Mouse (Mus musculus): ENCODE data around the gene Gm10553. TPM values are rescaled to one million over a fixed set of nuclear protein-coding genes. Genes with fewer than 3 reads are reported as not detected.
"Not testable (repeated sequence)": the region's sequence is repeated elsewhere in the genome, so short reads cannot be mapped to it uniquely, and the experiment has no call there.

The Gm10553 gene
- total and polyA plus RNA-seq, 3 experiments: not detected

DNA sequence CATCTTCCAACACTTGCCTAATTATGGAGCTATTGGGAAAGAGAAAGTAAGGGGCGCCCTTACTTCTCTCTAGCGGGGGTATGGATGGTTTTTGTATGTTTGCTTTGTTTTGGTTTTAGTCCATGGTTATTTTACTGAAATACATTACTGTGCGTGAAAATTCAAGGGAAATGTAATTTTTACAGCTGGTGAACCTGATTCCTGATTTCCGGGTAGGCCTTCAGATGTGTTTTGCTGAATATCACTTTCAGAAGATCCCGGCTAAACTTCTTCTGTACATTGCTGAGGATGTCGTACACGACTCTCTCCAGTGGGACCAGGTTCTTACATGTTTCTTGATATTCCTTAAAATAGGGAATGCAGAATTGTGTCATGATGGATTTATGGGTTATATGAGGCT lies 12.3 kb downstream of the Gm10553 start:
- not testable (repeated sequence) for H3K4me3 ChIP-seq (ENCODE audit: control insufficient read depth in 1 of 2, insufficient read depth in 1 of 2, low read depth in 2 of 2, low read length in 2 of 2); H3K79me2 ChIP-seq (ENCODE audit: control insufficient read depth, insufficient read depth, low read length, poor library complexity); H3K36me3 ChIP-seq (ENCODE audit: control insufficient read depth in 1 of 2, insufficient read depth in 2 of 2, low read length in 2 of 2); DNase-seq (ENCODE audit: low read depth, low spot score); H3K9ac ChIP-seq (ENCODE audit: control insufficient read depth, low read depth, low read length, poor library complexity, severe bottlenecking); H3K9me3 ChIP-seq (replicated peaks; ENCODE audit: insufficient read depth, low read length); H3K27ac ChIP-seq (ENCODE audit: control insufficient read depth, low read depth, low read length); H3K27me3 ChIP-seq (ENCODE audit: control insufficient read depth in 1 of 2, insufficient read depth in 2 of 2, low read length in 2 of 2); H3K4me1 ChIP-seq (ENCODE audit: control insufficient read depth in 1 of 2, insufficient read depth in 2 of 2, low read length in 2 of 2)

- not testable (repeated sequence) for H3K4me3 ChIP-seq (ENCODE audit: control insufficient read depth in 1 of 2, insufficient read depth in 1 of 2, low read depth in 2 of 2, low read length in 2 of 2)
Observed at GRCm38 (mm10) chr1:85112889-85113288, 12.9 kb downstream of the Gm10553 start.

GRCm38 (mm10) chr1:85114078-85114477 lies 14.1 kb downstream of the Gm10553 start:
- H3K9me3 ChIP-seq (replicated peaks; ENCODE audit: insufficient read depth, low read length); H3K4me1 ChIP-seq (ENCODE audit: control insufficient read depth in 1 of 2, insufficient read depth in 2 of 2, low read length in 2 of 2); H3K27me3 ChIP-seq (ENCODE audit: control insufficient read depth in 1 of 2, insufficient read depth in 2 of 2, low read length in 2 of 2); H3K36me3 ChIP-seq (ENCODE audit: control insufficient read depth in 1 of 2, insufficient read depth in 2 of 2, low read length in 2 of 2); H3K27ac ChIP-seq (ENCODE audit: control insufficient read depth, low read depth, low read length); H3K79me2 ChIP-seq (ENCODE audit: control insufficient read depth, insufficient read depth, low read length, poor library complexity); H3K9ac ChIP-seq (ENCODE audit: control insufficient read depth, low read depth, low read length, poor library complexity, severe bottlenecking); DNase-seq (ENCODE audit: low read depth, low spot score); H3K4me3 ChIP-seq (ENCODE audit: control insufficient read depth in 1 of 2, insufficient read depth in 1 of 2, low read depth in 2 of 2, low read length in 2 of 2): not testable (repeated sequence)

More at GRCm38 (mm10) chr1:85112889-85113288, 12.9 kb downstream of the Gm10553 start:
- H3K4me1 ChIP-seq (ENCODE audit: control insufficient read depth in 1 of 2, insufficient read depth in 2 of 2, low read length in 2 of 2); H3K27me3 ChIP-seq (ENCODE audit: control insufficient read depth in 1 of 2, insufficient read depth in 2 of 2, low read length in 2 of 2); H3K9me3 ChIP-seq (replicated peaks; ENCODE audit: insufficient read depth, low read length); H3K27ac ChIP-seq (ENCODE audit: control insufficient read depth, low read depth, low read length); H3K36me3 ChIP-seq (ENCODE audit: control insufficient read depth in 1 of 2, insufficient read depth in 2 of 2, low read length in 2 of 2); DNase-seq (ENCODE audit: low read depth, low spot score); H3K79me2 ChIP-seq (ENCODE audit: control insufficient read depth, insufficient read depth, low read length, poor library complexity); H3K9ac ChIP-seq (ENCODE audit: control insufficient read depth, low read depth, low read length, poor library complexity, severe bottlenecking): not testable (repeated sequence)

DNA sequence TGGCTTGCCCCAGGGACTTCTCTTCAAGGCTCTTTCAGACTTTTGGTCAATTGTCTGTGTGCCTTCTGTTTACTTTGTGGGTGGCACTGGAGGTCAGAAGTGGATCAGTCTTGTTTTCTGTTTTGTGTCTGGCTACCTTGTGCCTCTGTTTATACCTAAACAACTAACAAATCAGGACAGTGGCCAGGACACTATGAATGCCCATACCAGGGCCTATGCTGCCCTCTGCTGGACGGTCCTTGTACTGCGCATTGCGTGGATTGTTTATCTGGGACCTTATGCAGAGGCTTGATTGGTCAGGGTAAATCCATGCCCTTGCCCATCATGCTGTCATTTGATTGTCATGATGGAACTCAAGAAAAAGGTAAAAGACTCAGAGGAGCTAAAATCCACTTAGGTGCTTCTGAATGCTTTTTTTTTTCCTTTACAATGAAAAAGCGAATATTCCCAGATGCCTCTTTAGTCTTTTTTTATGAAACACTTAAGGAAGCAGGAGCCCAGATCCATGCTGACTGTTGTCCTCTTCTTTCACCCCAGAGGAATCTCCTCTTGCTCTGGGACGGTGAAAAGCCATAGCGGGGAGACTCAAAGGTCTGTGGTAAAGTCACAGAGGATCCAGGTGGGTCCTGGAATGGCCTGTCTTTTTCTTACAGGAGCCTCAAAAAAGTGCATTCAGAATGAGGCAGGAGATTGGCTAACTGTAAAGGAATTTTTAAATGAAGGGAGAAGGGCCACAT lies 14.9 kb downstream of the Gm10553 start:
- H3K27me3 ChIP-seq (ENCODE audit: control insufficient read depth in 1 of 2, insufficient read depth in 2 of 2, low read length in 2 of 2); H3K27ac ChIP-seq (ENCODE audit: control insufficient read depth, low read depth, low read length); H3K4me3 ChIP-seq (ENCODE audit: control insufficient read depth in 1 of 2, insufficient read depth in 1 of 2, low read depth in 2 of 2, low read length in 2 of 2); H3K9me3 ChIP-seq (replicated peaks; ENCODE audit: insufficient read depth, low read length); H3K9ac ChIP-seq (ENCODE audit: control insufficient read depth, low read depth, low read length, poor library complexity, severe bottlenecking); H3K36me3 ChIP-seq (ENCODE audit: control insufficient read depth in 1 of 2, insufficient read depth in 2 of 2, low read length in 2 of 2); H3K4me1 ChIP-seq (ENCODE audit: control insufficient read depth in 1 of 2, insufficient read depth in 2 of 2, low read length in 2 of 2); DNase-seq (ENCODE audit: low read depth, low spot score); H3K79me2 ChIP-seq (ENCODE audit: control insufficient read depth, insufficient read depth, low read length, poor library complexity): not testable (repeated sequence)

DNA sequence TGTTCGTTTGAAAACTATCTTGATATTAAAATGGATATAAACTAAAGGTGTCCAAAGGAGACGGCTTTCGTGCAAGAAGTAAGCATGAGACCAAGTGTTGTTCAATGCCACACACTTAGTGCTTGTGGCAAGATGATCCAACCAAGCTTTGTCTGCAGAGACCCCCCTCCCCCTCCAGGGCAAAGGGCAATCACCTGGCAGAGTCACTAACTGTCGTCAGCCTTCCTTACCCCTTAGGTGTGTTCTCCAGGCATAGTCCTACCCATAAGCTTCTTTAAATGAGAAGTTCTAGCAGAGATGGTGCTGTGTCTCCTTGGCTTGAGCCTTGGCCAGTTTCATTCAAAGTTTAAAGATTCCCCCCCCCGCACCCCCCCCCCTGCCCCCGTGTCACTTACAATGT lies 17.6 kb downstream of the Gm10553 start:
- DNase-seq (ENCODE audit: low read depth, low spot score); H3K9me3 ChIP-seq (replicated peaks; ENCODE audit: insufficient read depth, low read length); H3K9ac ChIP-seq (ENCODE audit: control insufficient read depth, low read depth, low read length, poor library complexity, severe bottlenecking); H3K4me3 ChIP-seq (ENCODE audit: control insufficient read depth in 1 of 2, insufficient read depth in 1 of 2, low read depth in 2 of 2, low read length in 2 of 2); H3K27me3 ChIP-seq (ENCODE audit: control insufficient read depth in 1 of 2, insufficient read depth in 2 of 2, low read length in 2 of 2); H3K79me2 ChIP-seq (ENCODE audit: control insufficient read depth, insufficient read depth, low read length, poor library complexity); H3K4me1 ChIP-seq (ENCODE audit: control insufficient read depth in 1 of 2, insufficient read depth in 2 of 2, low read length in 2 of 2); H3K27ac ChIP-seq (ENCODE audit: control insufficient read depth, low read depth, low read length); H3K36me3 ChIP-seq (ENCODE audit: control insufficient read depth in 1 of 2, insufficient read depth in 2 of 2, low read length in 2 of 2): not testable (repeated sequence)

DNA sequence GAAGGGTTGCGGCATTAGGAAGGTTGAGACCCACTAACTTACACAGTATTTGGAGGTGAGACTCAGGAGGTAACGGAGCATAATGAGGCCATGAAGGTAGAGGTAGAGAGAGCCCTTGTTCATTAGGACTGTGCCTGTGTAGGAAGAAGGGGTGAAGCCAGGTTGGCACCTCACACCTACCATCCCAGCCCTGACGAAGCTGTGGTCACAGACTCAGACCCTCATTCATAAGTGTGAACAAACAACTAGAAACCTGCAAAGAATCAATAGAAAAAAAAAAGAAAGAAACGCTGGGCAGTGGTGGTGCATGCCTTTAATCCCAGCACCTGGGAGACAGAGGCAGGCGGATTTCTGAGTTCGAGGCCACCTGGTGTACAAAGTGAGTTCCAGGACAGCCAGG lies 18.4 kb downstream of the Gm10553 start:
- not testable (repeated sequence) for H3K9ac ChIP-seq (ENCODE audit: control insufficient read depth, low read depth, low read length, poor library complexity, severe bottlenecking); H3K4me3 ChIP-seq (ENCODE audit: control insufficient read depth in 1 of 2, insufficient read depth in 1 of 2, low read depth in 2 of 2, low read length in 2 of 2); H3K79me2 ChIP-seq (ENCODE audit: control insufficient read depth, insufficient read depth, low read length, poor library complexity); DNase-seq (ENCODE audit: low read depth, low spot score); H3K9me3 ChIP-seq (replicated peaks; ENCODE audit: insufficient read depth, low read length); H3K27me3 ChIP-seq (ENCODE audit: control insufficient read depth in 1 of 2, insufficient read depth in 2 of 2, low read length in 2 of 2); H3K27ac ChIP-seq (ENCODE audit: control insufficient read depth, low read depth, low read length); H3K36me3 ChIP-seq (ENCODE audit: control insufficient read depth in 1 of 2, insufficient read depth in 2 of 2, low read length in 2 of 2); H3K4me1 ChIP-seq (ENCODE audit: control insufficient read depth in 1 of 2, insufficient read depth in 2 of 2, low read length in 2 of 2)

DNA sequence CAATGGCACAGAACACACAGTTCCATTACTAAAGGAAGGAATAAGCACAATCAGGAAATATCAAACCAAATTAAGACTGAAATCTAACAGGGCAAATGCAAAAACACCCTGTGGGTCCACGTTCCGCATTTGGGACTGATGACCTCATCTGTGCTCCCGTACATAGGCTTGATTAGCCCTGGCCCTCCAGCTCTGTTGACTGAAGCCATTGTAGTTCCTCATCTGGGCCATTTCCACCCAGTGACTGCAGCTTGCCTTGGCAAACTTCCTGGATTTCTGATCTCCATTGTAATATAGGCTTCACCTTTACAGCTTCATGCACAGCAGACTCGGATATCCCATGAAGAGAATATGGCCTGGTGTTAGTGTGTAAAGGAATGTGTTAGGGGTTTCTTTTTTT lies 21.9 kb downstream of the Gm10553 start:
- H3K36me3 ChIP-seq (ENCODE audit: control insufficient read depth in 1 of 2, insufficient read depth in 2 of 2, low read length in 2 of 2); H3K9me3 ChIP-seq (replicated peaks; ENCODE audit: insufficient read depth, low read length); H3K27me3 ChIP-seq (ENCODE audit: control insufficient read depth in 1 of 2, insufficient read depth in 2 of 2, low read length in 2 of 2); H3K79me2 ChIP-seq (ENCODE audit: control insufficient read depth, insufficient read depth, low read length, poor library complexity); H3K4me1 ChIP-seq (ENCODE audit: control insufficient read depth in 1 of 2, insufficient read depth in 2 of 2, low read length in 2 of 2); DNase-seq (ENCODE audit: low read depth, low spot score); H3K27ac ChIP-seq (ENCODE audit: control insufficient read depth, low read depth, low read length); H3K4me3 ChIP-seq (ENCODE audit: control insufficient read depth in 1 of 2, insufficient read depth in 1 of 2, low read depth in 2 of 2, low read length in 2 of 2); H3K9ac ChIP-seq (ENCODE audit: control insufficient read depth, low read depth, low read length, poor library complexity, severe bottlenecking): not testable (repeated sequence)

Data from MEL (cell line).